ENCODE assay signal across 10 mouse cellular contexts in the genomic region with DNA sequence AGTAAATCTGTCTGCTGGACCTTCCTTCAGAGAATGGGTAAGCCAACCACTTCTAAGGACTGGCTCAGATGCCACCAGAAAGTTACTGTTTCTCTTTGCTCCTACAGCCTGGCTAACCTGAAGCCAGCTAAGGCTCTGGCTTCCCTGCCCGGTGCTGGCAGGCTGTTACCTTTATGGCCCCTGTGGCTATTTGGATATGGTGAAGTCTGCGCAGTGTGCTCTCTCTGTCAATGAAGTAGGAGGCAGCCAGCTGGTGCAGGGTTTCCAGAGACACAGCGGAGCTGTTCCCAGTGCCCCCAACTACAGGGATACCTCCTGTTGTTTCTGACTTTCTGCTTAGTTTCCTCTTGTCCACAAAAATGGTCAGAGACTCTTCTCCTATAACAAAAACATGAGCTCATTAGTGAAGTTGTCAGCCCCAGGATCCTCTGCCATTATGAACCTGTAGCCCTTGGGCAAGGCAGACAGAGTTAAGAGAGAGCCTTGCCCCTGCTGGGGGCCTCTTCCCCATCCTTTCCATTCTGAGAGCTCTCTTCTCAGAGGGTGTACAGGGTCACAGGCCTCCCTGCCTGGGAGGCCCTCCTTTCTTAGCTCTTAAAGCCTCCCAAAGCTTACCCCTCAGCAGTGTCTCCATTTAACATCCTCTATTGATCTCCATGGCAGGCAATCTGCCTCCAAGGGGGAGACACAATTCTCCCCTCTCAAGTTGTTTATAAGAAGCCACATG.
A peak's percentile ranks its signal among the peaks of the same experiment; 100 is the strongest.
DNase-seq lines count a peak whose midpoint lies in the region; ATAC-seq lines count a peak whose summit lies in the region.
"Had no signal": no experiment of that assay in that cellular context is flagged by ENCODE, and none has a peak within 500 bp of the region (broad histone marks: within the 10 kb centered on the region; RNA-seq: fewer than 3 reads in every experiment).

No protein-coding gene starts in this region.

- no peaks in the 10 kb centered on the region for H3K9me3 ChIP-seq in hindbrain, embryonic 11.5 days (ENCODE audit: control insufficient read depth, low read length)
- no peaks in the 10 kb centered on the region for H3K9me3 ChIP-seq in neural tube, embryonic 12.5 days
- H3K9me3 ChIP-seq: stomach, embryonic 15.5 days had no signal

- no peak overlapping the region for H3K4me2 ChIP-seq in hindbrain, embryonic 11.5 days (replicated peaks; ENCODE audit: low read depth, low read length)
- H3K4me2 ChIP-seq in neural tube, embryonic 12.5 days (replicated peaks) = no peak overlapping the region
- H3K4me2 ChIP-seq: stomach, embryonic 15.5 days had no signal

- peak overlapping the region; percentile 40 for H3K27ac ChIP-seq in hindbrain, embryonic 11.5 days (ENCODE audit: low read depth, low read length)
- no peak overlapping the region; the same call in 1 of the 2 replicates for H3K27ac ChIP-seq in neural tube, embryonic 12.5 days
- H3K27ac ChIP-seq: stomach, embryonic 15.5 days had no signal

- no peak overlapping the region for H3K9ac ChIP-seq in hindbrain, embryonic 11.5 days (ENCODE audit: low read depth, low read length)
- H3K9ac ChIP-seq in neural tube, embryonic 12.5 days = no peak overlapping the region
- H3K9ac ChIP-seq: stomach, embryonic 15.5 days had no signal

- no peaks in the 10 kb centered on the region for H3K27me3 ChIP-seq in hindbrain, embryonic 11.5 days (ENCODE audit: control insufficient read depth, insufficient read depth, low read length)
- H3K27me3 ChIP-seq in neural tube, embryonic 12.5 days (replicated peaks) = no peaks in the 10 kb centered on the region
- H3K27me3 ChIP-seq: stomach, embryonic 15.5 days had no signal

- ATAC-seq in hindbrain, embryonic 11.5 days (ENCODE audit: low FRiP score) = peak; percentile 87
- ATAC-seq in neural tube, embryonic 12.5 days (ENCODE audit: low FRiP score, low read depth) = peak; percentile 83
- no peak for ATAC-seq in activated CD4-positive, CD25-positive, alpha-beta regulatory T cell, adult 4 months

- H3K4me1 ChIP-seq in hindbrain, embryonic 11.5 days (replicated peaks; ENCODE audit: control insufficient read depth, insufficient read depth, low read length) = peaks cover 4% of the 10 kb centered on the region; the same call in 1 of the 2 replicates
- peaks cover 9% of the 10 kb centered on the region for H3K4me1 ChIP-seq in neural tube, embryonic 12.5 days
- H3K4me1 ChIP-seq: stomach, embryonic 15.5 days had no signal

- DNase-seq in left cerebral cortex, postnatal 4 days = peak; percentile 33
- no peak for DNase-seq in left cerebral cortex, adult 9 months (ENCODE audit: low spot score in 2 of 2)
- DNase-seq in embryo, embryonic 11 days = peak; percentile 21
- DNase-seq in hindbrain, embryonic 11.5 days (ENCODE audit: low spot score) = peak; percentile 21
- DNase-seq in gastrocnemius, postnatal 36 days = no peak
- DNase-seq in adrenal gland, postnatal 10 days = no peak
- DNase-seq: layer of hippocampus, adult 9-11 months had no signal

- intact Hi-C loops in left cerebral cortex, postnatal 4 days (cut with DNase I) = no loop called here
- intact Hi-C loops in gastrocnemius, postnatal 36 days (cut with DNase I) = no loop called here

- WGBS in hindbrain, embryonic 11.5 days = 53% methylated on average over 3 of the region's 3 CpGs
- 25% methylated on average over 3 of the region's 3 CpGs for WGBS in neural tube, embryonic 12.5 days

- no peak overlapping the region for H3K4me3 ChIP-seq in hindbrain, embryonic 11.5 days (ENCODE audit: low read depth, low read length)
- H3K4me3 ChIP-seq in neural tube, embryonic 12.5 days = no peak overlapping the region
- H3K4me3 ChIP-seq: stomach, embryonic 15.5 days had no signal

- H3K36me3 ChIP-seq in hindbrain, embryonic 11.5 days (ENCODE audit: control insufficient read depth, insufficient read depth, low read length) = no peaks in the 10 kb centered on the region
- no peaks in the 10 kb centered on the region for H3K36me3 ChIP-seq in neural tube, embryonic 12.5 days
- H3K36me3 ChIP-seq: stomach, embryonic 15.5 days had no signal

Comparison
In these comparisons a context has a peak if more than half of its experiments do, and no peak if none do; other contexts are left out.
1. DNase-seq: peak in left cerebral cortex, postnatal 4 days (single experiment), embryo, embryonic 11 days (single experiment) and hindbrain, embryonic 11.5 days (single experiment); none in left cerebral cortex, adult 9 months (0 of 2), gastrocnemius, postnatal 36 days (0 of 2) and adrenal gland, postnatal 10 days (single experiment).